Mouse (Mus musculus) bone marrow, adult 2 months (tissue): ENCODE results near the gene Gm5134.

Source experiments
- CTCF ChIP-seq: fragments of 200-500 bp; IDR thresholded peaks from 2 replicates; pipeline ENCODE4 v1.5.1; 2011; ENCODE audit warnings: low read length, control low read depth; ENCODE audit not compliant: control insufficient read depth, insufficient read depth
- POLR2A ChIP-seq: fragments of 200-500 bp; IDR thresholded peaks from 2 replicates; pipeline ENCODE4 v1.6.1; 2011; ENCODE audit warnings: low read depth, mild to moderate bottlenecking, control low read depth, low read length, borderline replicate concordance; ENCODE audit not compliant: control insufficient read depth

GRCm38 (mm10) chr10:75931311-75931710 is 23.0 kb upstream of the Gm5134 start:
- TF ChIP-seq POLR2A (no peak), CTCF (no peak)
